ENCODE assay signal across 13 mouse cellular contexts in genomic region chr2:164969348-164969781, GRCm38 (mm10). TPM values are rescaled to one million over a fixed set of nuclear protein-coding genes. Genes with fewer than 3 reads are reported as not detected.
A peak's percentile ranks its signal among the peaks of the same experiment; 100 is the strongest.
DNase-seq lines count a peak whose midpoint lies in the region; ATAC-seq and TF ChIP-seq lines count a peak whose summit lies in the region.
"Had no signal": no experiment of that assay in that cellular context is flagged by ENCODE, and none has a peak within 500 bp of the region (broad histone marks: within the 10 kb centered on the region; RNA-seq: fewer than 3 reads in every experiment).

No protein-coding gene starts in this region.

- TF ChIP-seq POLR2A in cerebellum, adult 2 months (IDR thresholded peaks at IDR 0.05; ENCODE audit: borderline replicate concordance, insufficient read depth, low read length), result no peak

- no peak for TF ChIP-seq EP300 in lung, postnatal 0 days (IDR thresholded peaks at IDR 0.05)

- peak overlapping the region; percentile 97 for H3K27ac ChIP-seq in cerebellum, adult 2 months (ENCODE audit: insufficient read depth, low read length)
- peak overlapping the region; percentile 74 for H3K27ac ChIP-seq in hindbrain, embryonic 11.5 days (ENCODE audit: low read depth, low read length)
- H3K27ac ChIP-seq in midbrain, embryonic 15.5 days, result peak overlapping the region; percentile 95
- H3K27ac ChIP-seq in lung, postnatal 0 days (ENCODE audit: low read length), result no peak overlapping the region
- H3K27ac ChIP-seq: limb, embryonic 10.5 days had no signal

- peak overlapping the region; percentile 90 for H3K4me3 ChIP-seq in cerebellum, adult 2 months (replicated peaks; ENCODE audit: insufficient read depth, low read depth, low read length)
- peak overlapping the region; percentile 38 for H3K4me3 ChIP-seq in hindbrain, embryonic 11.5 days (ENCODE audit: low read depth, low read length)
- peak overlapping the region; percentile 71 for H3K4me3 ChIP-seq in midbrain, embryonic 15.5 days
- no peak overlapping the region for H3K4me3 ChIP-seq in lung, postnatal 0 days (ENCODE audit: low read depth, low read length)

- H3K27me3 ChIP-seq in cerebellum, adult 2 months (ENCODE audit: control insufficient read depth, insufficient read depth, low read length), result no peaks in the 10 kb centered on the region
- H3K27me3 ChIP-seq in hindbrain, embryonic 11.5 days (ENCODE audit: control insufficient read depth, insufficient read depth, low read length), result peaks cover 53% of the 10 kb centered on the region
- 0 out of 2 replicates have a peak, but pooled peaks cover 4% of the 10 kb centered on the region for H3K27me3 ChIP-seq in midbrain, embryonic 15.5 days (replicated peaks)
- peaks cover 59% of the 10 kb centered on the region for H3K27me3 ChIP-seq in lung, postnatal 0 days (replicated peaks; ENCODE audit: insufficient read depth, low read length)

- peaks cover 22% of the 10 kb centered on the region for H3K4me1 ChIP-seq in cerebellum, adult 2 months (ENCODE audit: control insufficient read depth, insufficient read depth, low read length)
- H3K4me1 ChIP-seq in hindbrain, embryonic 11.5 days (replicated peaks; ENCODE audit: control insufficient read depth, insufficient read depth, low read length), result peaks cover 22% of the 10 kb centered on the region
- H3K4me1 ChIP-seq in midbrain, embryonic 15.5 days, result peaks cover 66% of the 10 kb centered on the region
- no peaks in the 10 kb centered on the region for H3K4me1 ChIP-seq in lung, postnatal 0 days (ENCODE audit: insufficient read depth, low read depth, low read length)

- no peak for TF ChIP-seq CTCF in cerebellum, adult 2 months (IDR thresholded peaks at IDR 0.05; ENCODE audit: borderline replicate concordance, insufficient read depth, low read depth, low read length)
- TF ChIP-seq CTCF in lung, postnatal 0 days (IDR thresholded peaks at IDR 0.05), result no peak

- ATAC-seq in hindbrain, embryonic 11.5 days (ENCODE audit: low FRiP score), result no peak
- ATAC-seq in midbrain, embryonic 15.5 days (replicated peaks), result no peak
- no peak for ATAC-seq in lung, postnatal 0 days

- peak overlapping the region; percentile 66 for H3K4me2 ChIP-seq in hindbrain, embryonic 11.5 days (replicated peaks; ENCODE audit: low read depth, low read length)
- peak overlapping the region; percentile 75 for H3K4me2 ChIP-seq in midbrain, embryonic 15.5 days
- no peak overlapping the region for H3K4me2 ChIP-seq in lung, postnatal 0 days (replicated peaks; ENCODE audit: low read depth, low read length)

- no peaks in the 10 kb centered on the region for H3K36me3 ChIP-seq in hindbrain, embryonic 11.5 days (ENCODE audit: control insufficient read depth, insufficient read depth, low read length)
- H3K36me3 ChIP-seq in midbrain, embryonic 15.5 days (replicated peaks), result no peaks in the 10 kb centered on the region
- no peaks in the 10 kb centered on the region for H3K36me3 ChIP-seq in lung, postnatal 0 days (ENCODE audit: insufficient read depth, low read length)
- H3K36me3 ChIP-seq: limb, embryonic 10.5 days had no signal

- H3K9me3 ChIP-seq in hindbrain, embryonic 11.5 days (ENCODE audit: control insufficient read depth, low read length), result no peaks in the 10 kb centered on the region
- H3K9me3 ChIP-seq in midbrain, embryonic 15.5 days, result no peaks in the 10 kb centered on the region
- no peaks in the 10 kb centered on the region for H3K9me3 ChIP-seq in lung, postnatal 0 days (ENCODE audit: low read length)
- H3K9me3 ChIP-seq: limb, embryonic 10.5 days had no signal

- 1% methylated on average over 21 of the region's 21 CpGs for WGBS in cerebellum, adult 2 months
- under 1% methylated on average over 21 of the region's 21 CpGs for WGBS in hindbrain, embryonic 11.5 days
- WGBS in midbrain, embryonic 15.5 days, result under 1% methylated on average over 21 of the region's 21 CpGs
- WGBS in lung, postnatal 0 days, result 5% methylated on average over 21 of the region's 21 CpGs

- peak; percentile 75 for DNase-seq in cerebellum, adult 11-12 months
- no peak for DNase-seq in cerebellum, postnatal 4 days (ENCODE audit: low spot score in 2 of 2)
- DNase-seq in cerebellum, adult 2 months, result peak; percentile 67
- DNase-seq in hindbrain, embryonic 11.5 days (ENCODE audit: low spot score), result no peak
- no peak for DNase-seq in adrenal gland, adult 2 months
- no peak for DNase-seq in urinary bladder, postnatal 14 days (ENCODE audit: low spot score)
- no peak for DNase-seq in lung, postnatal 0 days (ENCODE audit: low spot score)
- DNase-seq: adrenal gland, adult 8-10 months; kidney, adult 18-20 months; lung, adult 2 months; thymus, postnatal 36 days had no signal

- no peak overlapping the region for H3K9ac ChIP-seq in hindbrain, embryonic 11.5 days (ENCODE audit: low read depth, low read length)
- H3K9ac ChIP-seq in midbrain, embryonic 15.5 days, result peak overlapping the region; percentile 76
- no peak overlapping the region for H3K9ac ChIP-seq in lung, postnatal 0 days (replicated peaks; ENCODE audit: low read depth)

RNA-seq across cellular contexts. Expression of gene Slc12a5, which starts 8.8 kb away (rescaled TPM):
- polyA plus RNA-seq in cerebellum, adult 2 months (2012; rRNA removed), result 386 and 396 TPM in 2 replicates
- 7.4 and 7.5 TPM in 2 replicates for polyA plus RNA-seq in hindbrain, embryonic 11.5 days (2014; fragmentation: Nextera tagmentation; extraction: Ambion mirVana)
- 63.8 and 64.0 TPM in 2 replicates for polyA plus RNA-seq in midbrain, embryonic 15.5 days (2015; fragmentation: Nextera tagmentation; extraction: Ambion mirVana)
- 1 to 10 TPM; 3.5 to 5.4 TPM for total RNA-seq in adrenal gland, adult 2 months (2021)
- 21.4 and 27.6 TPM in 2 replicates for polyA plus RNA-seq in adrenal gland, adult 2 months (2012; rRNA removed)
- 0.84 and 1.0 TPM in 2 replicates for polyA plus RNA-seq in lung, postnatal 0 days (2015; fragmentation: Nextera tagmentation; extraction: Ambion mirVana)

RNA-seq across cellular contexts. Expression of gene Mmp9, which starts 28.8 kb away (rescaled TPM):
- polyA plus RNA-seq in cerebellum, adult 2 months (2012; rRNA removed), result 3.3 and 3.7 TPM in 2 replicates
- 1.3 TPM in 2 replicates for polyA plus RNA-seq in hindbrain, embryonic 11.5 days (2014; fragmentation: Nextera tagmentation; extraction: Ambion mirVana)
- 28.9 and 34.3 TPM in 2 replicates for polyA plus RNA-seq in midbrain, embryonic 15.5 days (2015; fragmentation: Nextera tagmentation; extraction: Ambion mirVana)
- 1 to 10 TPM; 1.4 to 2.1 TPM for total RNA-seq in adrenal gland, adult 2 months (2021)
- polyA plus RNA-seq in adrenal gland, adult 2 months (2012; rRNA removed), result 1.6 and 3.4 TPM in 2 replicates
- polyA plus RNA-seq in lung, postnatal 0 days (2015; fragmentation: Nextera tagmentation; extraction: Ambion mirVana), result 4.5 and 5.6 TPM in 2 replicates

RNA-seq across cellular contexts. Expression of gene Zfp335, which starts 57.8 kb away (rescaled TPM):
- polyA plus RNA-seq in cerebellum, adult 2 months (2012; rRNA removed), result 32.0 and 34.7 TPM in 2 replicates
- 8.6 and 8.8 TPM in 2 replicates for polyA plus RNA-seq in hindbrain, embryonic 11.5 days (2014; fragmentation: Nextera tagmentation; extraction: Ambion mirVana)
- 17.8 and 18.9 TPM in 2 replicates for polyA plus RNA-seq in midbrain, embryonic 15.5 days (2015; fragmentation: Nextera tagmentation; extraction: Ambion mirVana)
- 10 to 100 TPM; 16.7 to 21.9 TPM for total RNA-seq in adrenal gland, adult 2 months (2021)
- 37.4 TPM in 2 replicates for polyA plus RNA-seq in adrenal gland, adult 2 months (2012; rRNA removed)
- 5.0 and 5.2 TPM in 2 replicates for polyA plus RNA-seq in lung, postnatal 0 days (2015; fragmentation: Nextera tagmentation; extraction: Ambion mirVana)

Comparison
In these comparisons a context has a peak if more than half of its experiments do, and no peak if none do; other contexts are left out.
1. DNase-seq: peak in cerebellum, adult 11-12 months (single experiment) and cerebellum, adult 2 months (2 of 2); none in cerebellum, postnatal 4 days (0 of 2), hindbrain, embryonic 11.5 days (single experiment), adrenal gland, adult 2 months (single experiment), urinary bladder, postnatal 14 days (single experiment) and lung, postnatal 0 days (single experiment).